Mouse (Mus musculus) CD4-positive helper T cell, adult 2 months (primary cell): ENCODE measurements at regions not wholly inside any gene's neighbourhood (a gene's known extent, or its start where the extent isn't known, plus 50 kb on each side); places are given as distances from the start of the nearest gene placed in this dataset.
A peak's percentile ranks its signal among the peaks of the same experiment; 100 is the strongest.

Source experiments
- DNase-seq: peaks from one replicate; pipeline ENCODE4 v3.0.0-alpha.2; 2012; ENCODE audit warnings: low read depth, missing footprints, low spot score

GRCm38 (mm10) chr5:111543721-111544495 lies 126.7 kb downstream of the Mn1 start:
- no peak for DNase-seq

DNA sequence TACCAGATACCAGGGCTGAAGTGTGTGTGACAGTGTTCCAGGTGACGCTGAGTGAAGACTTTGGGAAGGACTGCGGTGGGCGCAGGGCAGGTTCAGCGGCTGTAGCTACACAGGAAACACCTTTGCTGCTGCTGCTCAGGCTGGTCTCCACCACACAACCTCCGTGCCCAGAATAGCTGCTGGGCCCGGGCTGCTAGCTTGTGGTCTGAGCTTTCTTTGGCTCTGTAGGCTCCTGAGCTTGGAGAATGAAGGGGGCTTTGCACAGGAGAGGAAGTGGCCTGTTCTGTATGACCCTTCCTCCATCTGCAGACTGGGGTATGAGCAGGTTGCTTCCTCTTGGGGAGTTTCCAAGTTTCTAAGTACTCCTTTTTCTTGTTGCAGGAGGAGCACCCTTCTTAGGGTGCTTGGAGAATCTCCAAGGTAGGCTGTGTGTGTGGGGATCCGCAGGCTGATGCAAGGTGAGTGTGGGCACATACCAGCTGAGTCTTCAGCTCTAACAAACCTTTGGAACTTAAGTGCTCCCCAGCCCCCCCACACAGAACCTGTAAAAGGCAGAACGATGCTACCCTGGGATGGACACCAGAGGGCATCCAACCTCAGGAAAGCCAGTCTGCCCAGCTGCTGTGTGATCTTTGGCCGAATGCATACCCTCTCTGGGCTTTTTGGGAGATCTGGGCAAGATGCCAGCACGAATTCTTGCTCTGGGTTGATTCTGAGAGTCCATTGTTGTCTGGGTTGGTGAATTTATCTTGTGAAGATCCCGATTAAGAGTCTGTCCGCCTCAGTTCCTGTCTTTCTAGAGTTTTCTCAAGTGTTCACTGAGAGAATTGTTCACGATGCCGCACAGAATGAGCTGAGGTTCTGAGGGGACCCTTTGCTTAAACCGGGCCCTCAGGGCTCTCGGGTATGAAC lies 136.6 kb downstream of the Mn1 start:
- DNase-seq, result peak; percentile 14

DNA sequence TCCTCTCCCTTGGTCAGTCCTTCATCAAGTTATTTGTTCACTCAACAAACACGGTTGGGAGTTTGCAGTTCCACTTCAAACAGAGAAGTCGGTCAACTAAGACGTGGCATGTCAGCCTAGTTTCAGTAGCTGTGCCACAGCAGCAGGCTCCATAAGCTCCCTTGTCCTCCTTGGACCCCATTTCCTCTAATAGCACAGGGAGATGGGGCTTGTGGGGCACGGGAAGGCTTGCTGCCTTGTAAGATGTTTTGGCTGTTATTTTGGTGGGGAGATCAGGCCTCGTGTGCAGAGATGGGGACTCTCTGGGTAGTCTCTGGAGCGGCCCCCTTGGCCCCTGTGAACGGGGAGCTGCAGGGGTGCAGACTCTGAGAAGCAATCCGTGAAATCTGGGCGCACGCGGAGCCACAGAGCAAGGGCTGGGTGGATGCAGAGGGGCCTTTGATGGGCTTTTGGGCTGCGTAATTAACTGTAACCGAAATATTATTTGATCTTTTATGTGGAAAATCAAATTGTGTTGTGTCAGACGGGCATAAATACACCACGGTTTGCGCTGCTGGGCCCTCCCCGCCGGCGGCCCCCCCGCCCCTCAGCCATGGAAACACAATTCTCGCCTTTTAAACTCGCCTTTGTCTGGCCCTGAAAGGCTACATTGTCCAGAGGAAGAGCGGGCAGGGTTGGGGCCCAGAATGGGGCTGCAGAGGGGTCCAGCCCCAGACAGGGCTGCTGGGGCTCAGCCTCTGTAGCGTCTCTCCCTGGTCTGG lies 137.6 kb downstream of the Mn1 start:
- DNase-seq, result no peak

GRCm38 (mm10) chr5:111555312-111555957 lies 138.3 kb downstream of the Mn1 start:
- DNase-seq, result no peak

DNA sequence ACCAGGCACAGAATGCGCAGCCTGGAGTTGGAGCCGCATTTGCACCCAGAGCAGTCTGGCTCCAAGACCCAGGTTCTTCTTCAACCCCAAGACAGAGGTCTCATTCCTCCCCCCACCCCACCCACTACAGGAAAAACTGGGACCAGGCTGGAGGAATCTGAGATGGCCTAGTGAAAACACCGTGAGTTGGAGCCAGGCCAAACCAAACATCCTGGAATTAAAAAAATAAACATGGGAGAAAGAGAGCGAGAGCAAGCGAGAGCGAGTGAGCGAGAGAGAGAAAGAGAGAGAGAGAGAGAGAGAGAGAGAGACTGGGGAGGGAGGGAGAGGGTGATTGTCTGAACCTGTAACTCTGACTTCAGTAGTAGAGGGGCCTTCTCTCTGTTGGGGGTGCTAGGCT lies 138.8 kb downstream of the Mn1 start:
- DNase-seq, result no peak

DNA sequence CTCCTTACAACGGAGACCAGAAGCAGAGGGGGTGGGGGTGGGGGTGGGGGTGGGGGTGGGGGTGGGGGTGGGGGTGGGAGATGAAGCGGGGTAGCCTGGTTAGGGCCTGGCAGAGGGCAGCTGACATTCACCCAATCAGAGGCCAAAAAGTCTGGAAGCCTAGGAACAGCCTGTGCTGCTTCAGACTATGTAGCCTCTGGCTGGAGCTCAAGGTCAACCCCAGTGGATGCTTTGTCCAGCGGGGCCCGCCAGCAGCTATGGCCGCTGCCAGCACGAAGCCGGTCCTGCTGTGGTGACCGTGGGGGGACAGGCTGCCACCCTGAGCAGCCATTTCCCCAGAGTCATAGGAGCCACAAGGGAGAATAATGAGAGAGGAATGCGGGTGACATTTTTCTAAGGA lies 143.3 kb downstream of the Mn1 start:
- DNase-seq, result no peak

- peak; percentile 22 for DNase-seq
Observed at GRCm38 (mm10) chr5:111561301-111561700, 144.1 kb downstream of the Mn1 start.

DNA sequence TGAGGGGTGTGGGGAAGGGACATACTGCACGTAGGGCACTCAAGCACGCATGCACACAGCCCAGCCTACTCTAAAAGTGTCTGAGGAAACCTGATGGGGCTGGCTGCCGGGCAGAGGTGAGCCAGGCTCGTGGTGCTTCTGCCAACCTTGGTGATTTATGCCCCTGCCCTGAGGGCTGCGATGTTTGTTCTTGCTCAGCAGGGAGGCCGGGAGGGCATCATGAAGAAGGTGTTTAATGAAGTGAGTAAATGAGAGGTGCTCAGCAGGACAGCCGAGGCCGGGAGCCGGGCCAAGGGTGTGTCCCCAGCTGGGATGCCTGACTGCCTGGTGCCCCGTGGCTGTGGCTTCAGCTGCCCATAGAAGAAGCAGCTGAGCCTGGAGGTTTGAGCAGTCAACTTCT lies 153.7 kb downstream of the Mn1 start:
- DNase-seq, result no peak

- DNase-seq, result peak; percentile 68
Observed at GRCm38 (mm10) chr5:111573265-111573873, 156.2 kb downstream of the Mn1 start.

DNA sequence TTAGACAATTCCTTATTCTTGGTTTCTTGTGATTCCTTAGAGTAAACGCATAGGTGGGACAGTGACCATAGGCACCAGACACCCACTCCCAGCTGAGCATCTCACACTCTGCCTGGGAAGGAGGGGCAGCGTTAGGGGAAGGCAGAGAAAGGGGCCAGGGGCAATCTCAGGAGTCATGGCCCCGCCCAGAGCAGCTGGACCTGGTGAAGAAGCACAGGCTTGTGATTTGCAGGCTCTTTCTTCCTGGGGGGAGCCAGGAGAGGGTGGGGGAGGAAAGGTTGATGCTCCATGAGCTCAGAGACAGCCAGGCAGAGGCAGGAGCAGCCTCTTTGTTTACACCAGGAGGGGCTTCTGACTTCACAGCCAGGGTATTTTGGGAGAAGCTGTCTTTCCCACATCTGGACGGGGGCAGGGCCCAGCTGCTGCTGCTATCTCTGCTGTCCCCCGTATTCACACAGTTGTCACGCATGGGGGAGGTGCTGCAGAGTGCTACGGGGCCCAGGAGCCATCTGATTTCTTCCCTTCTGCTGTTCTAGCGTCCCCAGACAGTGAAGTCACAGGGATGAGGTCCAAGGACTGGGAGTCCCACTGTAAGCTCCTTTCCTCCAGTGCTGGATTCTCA lies 157.2 kb downstream of the Mn1 start:
- DNase-seq, result no peak

DNA sequence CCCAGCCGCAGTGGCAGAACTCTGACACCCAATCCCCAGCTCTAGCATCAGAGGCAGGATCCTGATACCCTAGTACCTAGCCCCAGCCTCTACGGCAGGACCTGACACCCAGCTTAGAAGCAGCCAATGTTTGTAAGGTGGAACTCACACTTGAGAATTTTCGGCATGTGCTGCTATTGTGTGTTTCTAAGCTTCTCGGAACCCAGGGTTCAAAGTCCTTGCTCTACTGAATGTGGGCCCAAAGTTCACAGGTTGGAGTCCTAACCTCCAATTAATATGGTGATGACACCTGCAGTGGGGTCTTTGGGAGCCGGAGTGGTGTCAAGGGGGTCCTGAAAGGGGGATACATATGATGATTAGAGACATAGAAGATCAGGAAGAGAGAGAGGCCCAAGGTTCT lies 158.2 kb downstream of the Mn1 start:
- DNase-seq, result no peak

DNA sequence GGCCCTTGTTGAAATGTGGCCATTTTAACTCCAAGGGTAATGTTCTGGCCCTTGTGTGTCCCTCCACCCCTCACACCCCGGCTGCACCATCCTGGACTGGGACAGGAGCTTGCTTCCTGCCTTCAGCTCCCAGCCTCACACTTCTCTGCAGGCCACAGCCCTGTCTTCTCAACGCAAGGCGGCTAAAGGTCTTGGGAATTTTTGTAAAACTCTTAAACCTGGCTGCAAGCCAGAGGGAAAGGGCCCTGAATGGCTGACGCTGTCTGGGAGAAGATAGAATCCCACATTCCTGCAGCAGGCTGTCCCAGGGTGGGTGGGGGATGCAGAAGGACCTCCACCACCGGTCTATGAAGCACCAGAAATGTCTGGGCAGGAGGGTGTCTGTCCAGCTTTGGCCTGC lies 156.3 kb upstream of the Gm26897 start:
- DNase-seq, result no peak

DNA sequence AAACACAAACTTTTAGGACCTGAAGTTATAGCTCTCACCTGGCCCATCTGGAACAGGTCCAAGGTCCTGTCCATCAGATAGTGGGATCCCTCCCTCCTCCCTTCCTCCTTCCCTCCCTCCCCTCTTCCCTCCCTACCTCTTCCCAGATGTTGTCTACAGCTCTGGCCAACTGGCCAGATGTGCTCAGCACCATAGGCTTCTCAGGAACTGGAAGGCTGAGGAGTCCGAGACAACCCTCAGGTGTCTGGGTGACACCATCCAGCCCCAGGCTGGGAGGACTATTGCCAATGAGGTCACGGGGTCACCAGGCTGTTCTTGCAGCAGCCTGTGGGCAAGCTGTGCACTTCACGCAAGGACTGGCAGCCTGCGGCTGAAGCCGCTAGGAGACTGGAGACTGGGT lies 155.6 kb upstream of the Gm26897 start:
- no peak for DNase-seq

DNA sequence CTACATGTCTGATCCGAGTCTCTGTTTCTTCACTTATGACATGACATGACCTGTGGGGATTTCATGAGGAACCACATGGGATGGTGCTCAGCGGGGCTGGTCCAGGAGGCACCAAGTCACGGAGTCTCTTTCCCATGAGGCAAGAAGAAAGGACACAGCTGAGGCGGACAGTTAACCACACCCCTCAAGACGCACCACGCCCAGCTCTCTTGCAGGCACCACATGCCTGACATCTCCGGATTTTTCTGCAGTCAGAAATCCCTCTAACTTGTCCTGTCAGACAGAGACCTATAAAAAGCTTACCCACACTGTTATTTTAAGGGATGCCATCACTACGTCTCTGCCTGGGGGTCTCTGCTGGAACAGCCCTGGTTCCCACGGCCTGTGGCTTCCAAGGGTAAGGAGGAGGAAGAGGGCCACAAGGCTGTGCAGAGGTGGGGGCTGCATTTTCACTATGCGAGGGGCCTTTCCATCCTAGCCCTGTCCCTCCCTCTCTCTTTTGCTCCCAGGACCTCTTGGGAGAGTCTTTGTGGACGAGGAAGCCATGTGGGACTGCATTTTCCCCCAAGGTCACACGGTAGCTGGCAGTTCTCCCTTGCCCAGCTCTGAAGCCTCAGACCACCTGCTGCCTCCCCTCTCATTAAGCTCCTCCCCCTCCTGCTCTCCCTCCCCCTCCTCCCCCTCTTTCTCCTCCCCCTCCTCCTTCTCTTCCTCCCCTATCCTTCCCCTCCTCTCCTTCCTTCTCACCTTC lies 154.6 kb upstream of the Gm26897 start:
- no peak for DNase-seq

DNA sequence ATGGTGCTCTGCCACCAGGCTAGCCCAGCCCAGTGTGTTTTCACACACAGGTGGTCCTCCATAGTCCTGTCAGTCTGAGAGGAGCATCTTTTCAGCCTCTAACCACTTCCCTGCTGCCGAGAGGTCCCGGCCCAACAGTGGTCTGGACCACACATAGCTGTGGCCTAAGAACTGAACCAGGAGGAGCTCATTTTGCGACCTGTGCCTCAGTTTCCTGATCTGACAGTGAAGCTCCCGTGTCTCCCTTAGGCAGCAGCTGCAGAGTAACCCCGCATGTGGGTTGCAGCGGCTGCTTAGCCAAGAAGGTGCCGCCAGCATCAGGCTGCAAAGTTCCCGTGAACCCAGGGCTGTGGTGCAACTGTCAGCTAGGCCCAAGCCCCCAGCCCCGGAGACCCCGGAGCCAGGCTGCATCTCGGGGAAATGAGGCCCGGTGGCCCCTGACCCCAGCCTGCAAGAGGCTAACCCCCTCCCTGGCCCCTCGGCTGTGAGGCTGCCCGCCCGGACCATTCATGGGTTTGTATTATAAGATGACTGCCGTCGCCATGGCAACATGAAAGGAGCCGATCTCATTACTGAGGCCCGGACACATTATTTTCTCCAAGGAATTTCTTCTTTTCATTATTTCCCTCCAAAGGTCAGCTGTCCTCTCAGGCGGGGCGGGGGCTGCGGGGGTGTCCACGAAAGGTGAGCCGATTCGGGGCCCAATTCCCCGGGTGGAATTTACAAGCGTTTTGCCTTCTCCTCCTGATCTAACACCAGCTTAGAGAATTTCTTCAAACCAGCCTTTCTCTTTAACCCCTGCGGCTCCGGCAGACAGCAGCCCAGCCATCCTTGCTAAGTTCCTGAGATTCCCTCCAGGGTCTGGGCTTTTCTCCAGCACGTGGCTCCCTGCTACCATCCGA lies 152.6 kb upstream of the Gm26897 start:
- DNase-seq, result no peak

DNA sequence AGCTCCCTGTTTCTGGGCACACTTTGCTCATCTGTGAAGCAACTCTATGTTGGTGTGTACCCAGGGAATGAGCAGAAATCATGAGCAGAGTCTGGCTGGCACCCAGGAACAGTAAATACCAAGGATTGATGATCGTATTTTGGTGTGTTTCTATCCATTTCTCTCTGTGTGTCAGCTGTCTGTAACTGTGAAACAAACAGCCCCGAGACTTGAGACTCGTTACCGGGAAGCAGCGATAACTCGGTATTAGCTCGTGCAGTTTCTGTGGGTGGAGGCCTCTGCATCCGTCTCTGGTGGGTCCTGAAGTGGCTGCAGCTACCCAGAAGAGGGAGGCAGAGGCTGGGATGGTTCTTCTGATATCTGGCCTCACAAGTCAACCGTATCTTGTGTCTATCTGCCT lies 151.7 kb upstream of the Gm26897 start:
- DNase-seq, result no peak

GRCm38 (mm10) chr5:111590619-111591081 lies 143.1 kb upstream of the Gm26897 start:
- DNase-seq, result no peak

GRCm38 (mm10) chr5:111592807-111593206 lies 140.9 kb upstream of the Gm26897 start:
- no peak for DNase-seq

DNA sequence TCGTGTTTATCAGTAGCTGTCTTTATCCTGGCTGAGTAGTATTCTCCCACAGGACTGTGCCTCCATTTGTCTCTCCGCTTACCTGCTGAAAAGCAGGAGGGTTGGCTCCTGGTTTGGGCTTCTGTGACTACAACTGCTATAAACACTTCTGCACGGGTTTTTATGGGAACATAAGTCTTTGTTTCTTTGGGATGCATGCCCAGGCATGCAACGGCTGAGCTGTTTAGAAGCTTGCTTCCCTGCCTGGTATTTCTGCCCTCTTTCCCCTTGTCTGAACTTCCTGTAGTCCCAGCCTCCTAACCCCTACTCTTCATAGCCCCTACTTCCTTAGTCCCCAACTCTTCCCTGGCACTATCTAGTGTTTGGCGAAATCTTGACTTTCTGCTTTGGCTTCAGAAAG lies 139.6 kb upstream of the Gm26897 start:
- DNase-seq, result no peak
